Mouse (Mus musculus): ENCODE results near the gene Myo1d. TPM values are rescaled to one million over a fixed set of nuclear protein-coding genes. Genes with fewer than 3 reads are reported as not detected.

The Myo1d gene
- polyA plus RNA-seq, 1 experiment from 2014 or later, result 2.7 TPM

DNA sequence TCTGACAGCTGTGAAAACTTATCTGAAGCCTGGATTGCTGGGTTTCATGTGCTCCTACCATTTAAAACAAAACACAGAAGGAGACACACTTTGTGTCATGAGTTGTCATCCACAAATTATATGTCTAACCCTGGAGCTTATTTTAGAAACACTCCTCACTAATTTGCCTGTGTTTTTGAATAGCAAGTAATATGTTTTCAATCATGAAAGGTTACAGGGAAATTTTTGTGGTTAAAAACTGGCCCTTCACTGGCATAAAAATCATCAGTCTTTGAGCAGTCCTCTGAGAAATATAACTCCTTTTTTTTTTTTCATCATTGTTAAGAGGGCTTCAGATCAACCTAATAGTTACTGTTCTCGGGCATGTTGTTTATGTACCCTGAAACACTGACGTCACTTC lies 25.6 kb downstream of the Myo1d start:
- 87% methylated on average over 2 of the region's 2 CpGs for WGBS
- no peak overlapping the region for H3K4me3 ChIP-seq
- H3K9ac ChIP-seq (replicated peaks), result no peak overlapping the region
- H3K27ac ChIP-seq (replicated peaks), result no peak overlapping the region
- no peak overlapping the region for H3K4me2 ChIP-seq (replicated peaks)
- no peaks in the 10 kb centered on the region for H3K9me3 ChIP-seq
- H3K27me3 ChIP-seq, result no peaks in the 10 kb centered on the region
- no peak for ATAC-seq (ENCODE audit: low FRiP score, low read depth)
- H3K4me1 ChIP-seq, result no peaks in the 10 kb centered on the region
- H3K36me3 ChIP-seq, result no peaks in the 10 kb centered on the region

- H3K9ac ChIP-seq (replicated peaks), result no peak overlapping the region
- no peaks in the 10 kb centered on the region for H3K9me3 ChIP-seq
- WGBS, result 98% methylated on average over 1 of the region's 1 CpGs
- H3K27me3 ChIP-seq, result no peaks in the 10 kb centered on the region
- H3K27ac ChIP-seq (replicated peaks), result no peak overlapping the region
- no peak for ATAC-seq (ENCODE audit: low FRiP score, low read depth)
- H3K4me3 ChIP-seq, result no peak overlapping the region
- H3K36me3 ChIP-seq, result no peaks in the 10 kb centered on the region
- H3K4me2 ChIP-seq (replicated peaks), result no peak overlapping the region
- no peaks in the 10 kb centered on the region for H3K4me1 ChIP-seq
Measured at GRCm38 (mm10) chr11:80751168-80751567, 28.7 kb downstream of the Myo1d start.

DNA sequence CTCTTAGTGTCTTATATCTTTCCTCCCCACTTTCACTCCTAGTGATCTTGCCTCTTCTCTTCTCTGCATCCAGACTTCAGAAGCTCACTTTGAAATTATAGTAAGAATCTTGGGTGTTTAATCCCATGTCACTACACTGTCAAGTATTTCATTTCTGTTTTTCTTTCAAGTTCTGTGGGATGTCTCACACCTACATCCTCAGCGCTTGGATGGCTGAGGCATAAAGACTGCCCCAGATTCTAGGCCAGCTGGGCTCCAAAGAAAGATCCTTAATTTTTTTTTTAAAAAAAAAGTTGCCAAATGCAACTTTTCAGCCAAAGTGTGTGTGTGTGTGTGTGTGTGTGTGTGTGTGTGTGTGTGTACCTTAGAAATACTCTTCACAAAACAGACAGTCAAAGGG lies 30.6 kb downstream of the Myo1d start:
- H3K4me3 ChIP-seq, result no peak overlapping the region
- H3K4me2 ChIP-seq (replicated peaks), result no peak overlapping the region
- H3K9ac ChIP-seq (replicated peaks), result no peak overlapping the region
- H3K4me1 ChIP-seq, result no peaks in the 10 kb centered on the region
- WGBS, result 97% methylated on average over 1 of the region's 1 CpGs
- no peaks in the 10 kb centered on the region for H3K36me3 ChIP-seq
- no peaks in the 10 kb centered on the region for H3K27me3 ChIP-seq
- H3K27ac ChIP-seq (replicated peaks), result no peak overlapping the region
- ATAC-seq (ENCODE audit: low FRiP score, low read depth), result no peak
- H3K9me3 ChIP-seq, result no peaks in the 10 kb centered on the region

DNA sequence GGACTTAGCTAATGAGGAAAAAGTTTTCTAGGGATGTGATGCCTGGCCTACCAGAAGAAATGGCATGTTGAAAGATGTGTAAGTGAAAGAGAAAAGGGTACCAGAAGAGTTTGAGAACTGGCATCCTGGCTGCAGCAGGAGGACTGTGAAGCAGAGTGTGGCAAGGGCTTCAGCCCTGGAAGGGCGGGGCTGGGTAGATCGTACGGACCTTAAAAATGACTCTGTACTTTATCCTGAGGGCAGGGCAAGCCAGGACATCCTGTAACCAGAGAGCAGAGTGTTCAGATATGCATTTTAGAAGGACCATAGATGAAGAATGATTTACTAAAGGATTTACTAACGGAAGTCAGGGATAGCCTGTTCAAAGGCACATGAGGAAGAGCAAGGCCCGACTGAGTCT lies 34.4 kb downstream of the Myo1d start:
- H3K4me2 ChIP-seq (replicated peaks), result no peak overlapping the region
- ATAC-seq (ENCODE audit: low FRiP score, low read depth), result no peak
- H3K9ac ChIP-seq (replicated peaks), result no peak overlapping the region
- no peak overlapping the region for H3K4me3 ChIP-seq
- no peaks in the 10 kb centered on the region for H3K9me3 ChIP-seq
- H3K27me3 ChIP-seq, result no peaks in the 10 kb centered on the region
- H3K27ac ChIP-seq (replicated peaks), result no peak overlapping the region
- H3K4me1 ChIP-seq, result no peaks in the 10 kb centered on the region
- H3K36me3 ChIP-seq, result no peaks in the 10 kb centered on the region
- 92% methylated on average over 5 of the region's 5 CpGs for WGBS

DNA sequence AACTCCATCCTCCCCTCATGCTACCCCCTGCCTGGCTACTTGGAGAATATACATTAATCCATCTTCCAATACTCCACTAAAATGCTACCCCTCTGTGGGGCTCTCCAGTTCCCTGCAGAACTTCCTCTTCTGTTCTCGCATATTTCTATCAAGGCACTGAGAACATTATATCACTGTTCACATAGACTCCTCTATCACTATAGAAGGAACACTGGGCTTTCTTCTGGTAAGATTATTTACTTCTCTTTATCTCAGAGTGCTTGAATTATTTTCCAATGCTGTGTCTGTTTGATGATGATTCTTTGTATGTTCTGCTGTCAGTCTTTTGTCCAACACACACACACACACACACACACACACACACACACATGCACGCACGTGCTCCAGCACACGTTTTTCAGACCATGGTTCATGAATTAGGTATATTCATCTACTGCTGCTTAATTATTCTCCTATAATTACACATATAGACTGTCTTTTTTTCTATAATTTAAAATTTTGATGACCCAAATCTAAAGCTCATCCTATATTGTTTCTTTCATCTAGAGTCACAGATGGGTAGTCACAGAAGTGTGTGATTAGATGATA lies 35.9 kb downstream of the Myo1d start:
- Histone ChIP-seq H3K4me3 (no peak overlapping the region), H3K27me3 (no peaks in the 10 kb centered on the region), H3K9ac (replicated peaks) (no peak overlapping the region), H3K4me2 (replicated peaks) (no peak overlapping the region), H3K36me3 (no peaks in the 10 kb centered on the region), H3K27ac (replicated peaks) (no peak overlapping the region), H3K9me3 (no peaks in the 10 kb centered on the region), H3K4me1 (no peaks in the 10 kb centered on the region)
- no peak for ATAC-seq (ENCODE audit: low FRiP score, low read depth)
- WGBS, result 88% methylated on average over 4 of the region's 4 CpGs

DNA sequence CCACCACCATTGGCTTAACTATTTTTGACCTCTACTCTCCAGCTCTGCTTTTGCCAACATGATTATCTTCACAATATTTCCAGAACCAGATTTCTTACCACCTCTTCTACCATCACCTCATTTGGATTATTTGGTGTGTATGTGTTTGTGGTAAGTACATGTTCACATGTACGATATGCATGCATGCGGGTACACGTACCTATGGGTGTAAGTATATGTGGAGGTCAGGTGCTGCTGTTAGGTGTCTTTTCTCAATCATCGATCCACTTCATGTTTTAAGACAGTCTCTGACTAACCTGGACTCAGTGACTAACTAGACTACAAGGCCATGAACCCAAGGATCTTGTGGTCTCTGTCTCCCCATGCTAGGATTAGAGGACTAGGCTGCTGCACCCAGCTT lies 37.4 kb downstream of the Myo1d start:
- Histone ChIP-seq H3K36me3 (no peaks in the 10 kb centered on the region), H3K4me2 (replicated peaks) (no peak overlapping the region), H3K4me3 (no peak overlapping the region), H3K27ac (replicated peaks) (no peak overlapping the region), H3K9ac (replicated peaks) (no peak overlapping the region), H3K4me1 (no peaks in the 10 kb centered on the region), H3K27me3 (no peaks in the 10 kb centered on the region), H3K9me3 (no peaks in the 10 kb centered on the region)
- no peak for ATAC-seq (ENCODE audit: low FRiP score, low read depth)
- 97% methylated on average over 4 of the region's 4 CpGs for WGBS

DNA sequence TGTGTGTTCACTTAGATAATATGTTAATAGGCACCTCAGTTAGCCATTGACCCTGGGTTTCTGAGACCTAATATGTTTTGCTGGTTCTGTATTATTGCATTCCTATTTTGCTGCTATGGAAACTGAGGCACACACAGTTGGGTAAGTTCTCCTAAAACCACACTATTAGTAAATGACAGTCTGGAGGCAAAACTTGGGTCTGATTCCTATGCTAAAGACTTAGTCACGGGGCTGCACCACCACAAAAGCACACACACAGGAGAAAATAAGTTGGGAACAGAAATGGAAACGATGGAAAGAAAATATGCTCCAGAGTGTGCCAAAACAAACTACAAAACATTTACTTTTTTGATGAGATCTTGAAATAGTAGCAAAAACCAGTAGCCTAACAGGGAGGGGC lies 45.1 kb downstream of the Myo1d start:
- no peaks in the 10 kb centered on the region for H3K9me3 ChIP-seq
- H3K4me2 ChIP-seq (replicated peaks), result no peak overlapping the region
- no peak overlapping the region for H3K4me3 ChIP-seq
- no peaks in the 10 kb centered on the region for H3K4me1 ChIP-seq
- H3K27me3 ChIP-seq, result no peaks in the 10 kb centered on the region
- 76% methylated on average over 2 of the region's 2 CpGs for WGBS
- ATAC-seq (ENCODE audit: low FRiP score, low read depth), result no peak
- H3K27ac ChIP-seq (replicated peaks), result no peak overlapping the region
- H3K36me3 ChIP-seq, result no peaks in the 10 kb centered on the region
- H3K9ac ChIP-seq (replicated peaks), result no peak overlapping the region

DNA sequence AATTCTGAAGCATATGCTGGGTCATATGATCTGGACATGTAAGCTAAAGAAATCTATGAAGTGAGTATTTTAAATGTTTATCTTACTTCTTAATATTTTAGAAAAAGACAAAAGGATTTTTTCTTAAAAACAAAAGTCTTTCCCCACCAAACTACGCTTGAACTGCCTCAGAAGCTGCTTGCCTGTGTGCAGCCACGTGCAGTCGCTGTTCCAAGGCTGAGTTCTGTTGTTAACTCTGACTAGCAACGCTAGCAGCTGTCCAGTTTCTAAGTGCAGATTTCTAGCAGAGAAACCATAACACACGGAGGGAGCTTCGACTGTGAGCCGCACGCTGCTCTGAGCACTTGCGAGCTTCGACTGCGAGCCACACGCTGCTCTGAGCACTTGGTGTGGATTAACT lies 55.1 kb downstream of the Myo1d start:
- no peaks in the 10 kb centered on the region for H3K27me3 ChIP-seq
- 81% methylated on average over 12 of the region's 12 CpGs for WGBS
- no peaks in the 10 kb centered on the region for H3K36me3 ChIP-seq
- H3K4me2 ChIP-seq (replicated peaks), result no peak overlapping the region
- H3K4me3 ChIP-seq, result no peak overlapping the region
- no peak overlapping the region for H3K9ac ChIP-seq (replicated peaks)
- ATAC-seq (ENCODE audit: low FRiP score, low read depth), result no peak
- no peaks in the 10 kb centered on the region for H3K4me1 ChIP-seq
- H3K27ac ChIP-seq (replicated peaks), result no peak overlapping the region
- no peaks in the 10 kb centered on the region for H3K9me3 ChIP-seq

DNA sequence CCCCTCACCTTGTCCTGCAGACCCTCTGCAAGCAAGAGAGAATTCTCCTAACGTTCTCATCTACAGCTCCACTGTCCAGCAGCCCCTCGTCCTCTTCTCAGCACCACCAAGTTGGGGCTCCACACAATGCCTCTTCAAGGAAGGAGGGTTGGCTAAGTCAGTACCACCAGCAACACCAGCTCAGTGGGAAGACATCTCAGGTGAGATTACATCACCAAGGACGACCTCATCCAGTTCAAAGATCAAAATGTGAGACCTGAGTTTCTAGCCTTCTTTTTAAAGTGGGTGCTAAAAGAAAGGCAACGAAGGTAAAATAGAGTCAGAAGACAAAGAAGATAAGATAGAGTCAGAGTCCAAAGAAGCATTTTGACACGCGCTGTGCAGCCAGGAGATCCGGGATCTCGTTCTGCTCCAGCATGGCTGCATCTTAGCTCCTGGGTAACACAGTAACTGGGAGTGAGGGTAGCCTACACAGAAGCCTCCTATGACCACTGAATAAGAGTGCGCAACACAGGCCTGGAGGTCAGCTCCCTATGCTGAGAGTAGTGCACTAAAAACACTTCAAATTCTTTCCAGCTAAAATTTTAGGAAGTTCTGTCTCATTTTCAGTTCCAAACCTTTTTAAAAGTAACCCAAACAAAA lies 56.3 kb downstream of the Myo1d start:
- Histone ChIP-seq H3K4me1 (no peaks in the 10 kb centered on the region), H3K4me2 (replicated peaks) (no peak overlapping the region), H3K9ac (replicated peaks) (no peak overlapping the region), H3K4me3 (no peak overlapping the region), H3K27ac (replicated peaks) (no peak overlapping the region), H3K27me3 (no peaks in the 10 kb centered on the region), H3K9me3 (no peaks in the 10 kb centered on the region), H3K36me3 (no peaks in the 10 kb centered on the region)
- ATAC-seq (ENCODE audit: low FRiP score, low read depth), result no peak
- WGBS, result 89% methylated on average over 9 of the region's 9 CpGs

DNA sequence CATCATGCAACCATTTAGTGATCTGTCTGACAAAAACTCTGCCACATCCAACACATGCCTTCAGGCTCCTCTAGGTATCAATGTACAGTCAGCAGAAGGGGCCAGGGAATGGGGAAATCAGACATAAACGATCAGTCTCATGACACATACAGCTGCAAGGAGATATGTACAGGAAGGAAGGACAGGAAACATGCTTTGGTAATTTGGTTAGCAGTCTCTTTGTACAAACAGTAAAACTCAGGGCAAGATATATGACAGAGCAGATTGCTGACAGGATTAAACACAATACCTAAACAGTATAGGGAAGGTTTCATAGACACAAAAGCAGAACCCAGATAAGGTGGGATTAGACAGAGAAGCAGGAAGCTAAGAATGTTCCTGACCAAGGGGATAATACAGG lies 60.8 kb downstream of the Myo1d start:
- Histone ChIP-seq H3K9ac (replicated peaks) (no peak overlapping the region), H3K4me3 (no peak overlapping the region), H3K27ac (replicated peaks) (no peak overlapping the region), H3K36me3 (no peaks in the 10 kb centered on the region), H3K4me2 (replicated peaks) (no peak overlapping the region), H3K4me1 (no peaks in the 10 kb centered on the region), H3K9me3 (no peaks in the 10 kb centered on the region), H3K27me3 (no peaks in the 10 kb centered on the region)
- ATAC-seq (ENCODE audit: low FRiP score, low read depth), result no peak
- WGBS, result 79% methylated on average over 1 of the region's 1 CpGs

DNA sequence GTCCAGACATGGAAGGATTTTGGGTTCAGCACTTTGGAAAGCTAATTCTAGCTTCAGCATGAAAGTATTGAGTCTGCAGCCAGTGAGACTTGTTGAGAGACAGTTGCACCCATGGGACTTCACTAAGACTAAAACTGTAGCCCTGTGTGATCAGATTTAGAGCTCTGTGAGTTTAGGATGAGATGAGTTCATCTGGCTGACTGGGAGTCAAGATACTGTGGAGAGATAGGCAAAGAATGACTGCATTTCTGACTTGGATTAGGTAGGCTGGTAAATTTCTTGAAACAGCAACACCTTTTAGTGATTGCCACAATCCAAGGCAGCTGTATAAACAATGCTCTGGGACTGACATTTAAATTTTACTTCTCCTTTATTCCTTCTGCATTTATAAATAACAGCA lies 61.8 kb downstream of the Myo1d start:
- no peaks in the 10 kb centered on the region for H3K27me3 ChIP-seq
- H3K4me3 ChIP-seq, result no peak overlapping the region
- H3K9ac ChIP-seq (replicated peaks), result no peak overlapping the region
- ATAC-seq (ENCODE audit: low FRiP score, low read depth), result no peak
- no peak overlapping the region for H3K27ac ChIP-seq (replicated peaks)
- no peak overlapping the region for H3K4me2 ChIP-seq (replicated peaks)
- no peaks in the 10 kb centered on the region for H3K36me3 ChIP-seq
- no peaks in the 10 kb centered on the region for H3K9me3 ChIP-seq
- H3K4me1 ChIP-seq, result no peaks in the 10 kb centered on the region

DNA sequence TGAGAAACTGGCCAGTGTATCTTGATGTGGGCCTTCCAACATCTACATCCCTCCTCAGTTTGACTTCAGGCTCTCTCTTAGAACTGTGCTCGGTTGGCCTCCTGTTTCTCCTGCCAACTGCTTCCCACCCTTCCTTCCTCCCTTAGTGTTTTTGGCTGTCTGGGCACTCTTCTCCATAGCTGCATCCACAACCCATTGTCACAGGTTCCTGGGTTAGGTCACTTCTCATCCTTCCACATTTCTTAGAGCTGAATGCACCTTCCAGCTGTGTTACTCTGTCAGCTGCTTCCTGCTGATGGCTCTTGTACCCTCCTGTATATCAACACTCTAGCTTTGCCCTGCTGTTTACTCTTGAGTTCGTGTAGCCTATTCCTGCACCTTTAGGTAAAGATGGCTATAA lies 64.7 kb downstream of the Myo1d start:
- Histone ChIP-seq H3K4me3 (no peak overlapping the region), H3K9ac (replicated peaks) (no peak overlapping the region), H3K9me3 (no peaks in the 10 kb centered on the region), H3K36me3 (no peaks in the 10 kb centered on the region), H3K27me3 (no peaks in the 10 kb centered on the region), H3K4me2 (replicated peaks) (no peak overlapping the region), H3K4me1 (no peaks in the 10 kb centered on the region), H3K27ac (replicated peaks) (no peak overlapping the region)
- no peak for ATAC-seq (ENCODE audit: low FRiP score, low read depth)
- 91% methylated on average over 2 of the region's 2 CpGs for WGBS

GRCm38 (mm10) chr11:80713705-80714104 lies 66.1 kb downstream of the Myo1d start:
- Histone ChIP-seq H3K36me3 (no peaks in the 10 kb centered on the region), H3K9ac (replicated peaks) (no peak overlapping the region), H3K27me3 (no peaks in the 10 kb centered on the region), H3K27ac (replicated peaks) (no peak overlapping the region), H3K4me1 (no peaks in the 10 kb centered on the region), H3K4me3 (no peak overlapping the region), H3K9me3 (no peaks in the 10 kb centered on the region), H3K4me2 (replicated peaks) (no peak overlapping the region)
- 83% methylated on average over 1 of the region's 1 CpGs for WGBS
- no peak for ATAC-seq (ENCODE audit: low FRiP score, low read depth)
